Mouse (Mus musculus): ENCODE data around the gene Rab11a.
"Not testable (repeated sequence)": the region's sequence is repeated elsewhere in the genome, so short reads cannot be mapped to it uniquely, and the experiment has no call there.

The Rab11a gene

DNA sequence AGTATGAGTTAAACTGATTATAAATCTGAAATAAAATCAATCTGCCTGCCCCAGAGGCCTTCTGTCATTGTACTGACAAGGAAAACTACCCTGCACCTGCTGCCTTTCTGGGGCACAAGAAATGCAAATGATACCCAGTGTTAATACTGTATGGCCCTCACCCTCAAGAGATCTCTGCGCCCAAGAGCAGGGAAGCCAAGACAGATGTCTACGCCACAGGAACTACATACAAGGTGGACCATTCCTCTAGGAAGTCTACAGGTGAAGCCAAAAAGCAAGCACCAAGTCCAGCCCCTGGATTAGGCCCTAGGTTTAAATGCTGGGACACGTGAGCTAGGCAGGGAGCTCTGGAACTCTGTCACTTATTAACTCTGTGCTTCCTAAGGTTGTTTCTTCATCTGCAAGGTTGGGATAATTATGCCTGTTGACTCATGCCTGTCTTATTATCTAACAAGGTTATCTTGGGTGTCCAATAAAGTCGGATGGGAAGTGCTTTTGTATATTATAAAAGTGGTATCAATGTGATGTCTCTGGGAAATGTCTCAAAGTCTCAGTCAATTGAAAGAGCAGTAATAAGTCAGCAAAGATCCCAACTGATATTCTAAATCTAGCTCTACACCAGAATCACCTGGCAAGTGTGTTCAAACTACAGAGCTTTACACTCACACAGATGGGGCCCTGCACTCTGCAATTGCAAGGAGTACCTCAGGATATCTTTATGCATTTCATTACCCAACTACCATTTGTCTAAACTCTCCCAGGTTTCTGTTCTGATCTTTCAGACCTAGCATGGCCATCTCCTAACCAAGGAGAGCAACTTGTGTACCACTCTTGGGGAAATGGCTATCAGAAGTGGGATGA is 36.9 kb downstream of the Rab11a start:
- in situ Hi-C loops (cut with MboI; ENCODE audit: low pct_unique_long_range_greater_than_20kb in 1 of 2, low sequenced_read_pairs in 2 of 2, unreplicated experiment in 1 of 2), result no loop called here

DNA sequence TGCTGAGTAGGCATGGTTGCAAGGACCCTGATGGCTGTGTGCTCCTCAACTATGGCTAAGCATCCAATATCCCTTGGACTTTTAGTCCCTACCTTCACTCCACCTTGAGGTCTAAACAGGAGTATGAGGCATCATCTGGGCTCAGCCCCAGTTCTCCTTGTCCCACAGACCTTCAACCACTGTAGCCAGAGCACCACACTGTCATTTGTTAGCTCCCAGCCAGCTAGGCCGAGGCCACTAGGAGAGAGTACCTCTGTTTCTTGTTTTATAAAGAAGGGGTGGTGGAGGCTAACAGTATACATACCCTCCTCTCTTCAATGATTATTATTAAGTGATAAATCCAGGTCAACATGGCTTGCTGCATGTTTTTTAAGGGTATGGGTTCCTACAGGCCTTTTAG is 39.0 kb downstream of the Rab11a start:
- in situ Hi-C loops (cut with MboI; ENCODE audit: low pct_unique_long_range_greater_than_20kb in 1 of 2, low sequenced_read_pairs in 2 of 2, unreplicated experiment in 1 of 2), result no loop called here

DNA sequence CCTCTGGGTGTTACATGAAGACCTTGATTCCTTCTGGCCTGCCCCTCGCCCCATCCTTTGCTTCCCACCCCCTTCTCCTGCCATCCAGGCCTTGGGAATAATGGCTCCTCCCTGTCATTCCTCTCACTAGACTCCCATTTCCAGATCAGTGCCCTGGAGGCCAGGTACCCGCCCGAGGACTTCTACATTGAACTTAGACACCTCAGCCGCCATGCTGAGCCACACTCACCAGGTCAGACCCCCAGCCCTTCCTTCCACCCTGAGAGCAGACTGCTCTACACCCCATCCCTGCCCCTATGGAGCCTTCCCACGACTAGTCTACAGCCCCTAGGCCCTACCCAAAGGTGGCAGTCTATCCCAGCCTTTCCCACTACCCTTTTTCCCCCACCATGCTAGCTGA is 39.9 kb downstream of the Rab11a start:
- in situ Hi-C loops (cut with MboI; ENCODE audit: low pct_unique_long_range_greater_than_20kb in 1 of 2, low sequenced_read_pairs in 2 of 2, unreplicated experiment in 1 of 2), result no loop called here

DNA sequence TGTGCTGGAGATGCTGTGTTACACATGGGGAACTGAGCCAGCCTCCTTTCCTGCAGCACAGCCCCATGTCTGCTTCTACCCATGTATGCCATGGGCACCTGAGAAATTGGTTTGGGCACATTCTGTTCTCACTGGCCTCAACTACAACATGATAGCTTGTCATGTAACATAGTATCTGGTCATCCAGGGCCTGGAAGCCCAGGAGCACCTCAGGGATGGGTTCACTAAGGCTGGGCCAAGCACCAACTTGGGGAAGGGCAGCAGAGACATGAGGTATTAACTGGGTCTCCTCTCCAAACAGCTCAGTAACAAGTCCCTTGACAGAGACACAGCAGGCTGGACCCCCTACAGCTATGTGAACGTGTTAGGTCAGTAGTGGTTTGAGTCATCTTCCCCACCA is 40.6 kb downstream of the Rab11a start:
- in situ Hi-C loops (cut with MboI; ENCODE audit: low pct_unique_long_range_greater_than_20kb in 1 of 2, low sequenced_read_pairs in 2 of 2, unreplicated experiment in 1 of 2), result no loop called here

DNA sequence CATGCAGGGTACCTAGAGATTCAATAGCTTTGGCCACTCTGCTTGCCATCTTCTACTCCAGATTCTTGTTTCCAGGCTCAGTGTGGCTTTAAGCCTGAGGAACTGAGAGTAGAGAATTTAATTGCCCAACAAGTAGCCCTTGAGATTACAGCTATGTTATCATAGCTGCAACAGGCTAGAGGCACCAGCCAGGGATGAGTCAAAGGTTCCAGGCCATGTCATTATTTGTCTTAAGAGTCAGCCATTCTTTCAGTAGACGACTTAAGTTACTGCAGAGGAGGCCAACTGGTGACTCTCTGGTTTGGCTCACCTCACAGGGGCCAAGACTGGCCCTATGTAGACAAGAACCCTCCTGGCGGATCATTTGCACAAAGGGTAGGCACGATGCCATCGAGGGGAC is 41.2 kb downstream of the Rab11a start:
- in situ Hi-C loops (cut with MboI; ENCODE audit: low pct_unique_long_range_greater_than_20kb in 1 of 2, low sequenced_read_pairs in 2 of 2, unreplicated experiment in 1 of 2), result no loop called here

DNA sequence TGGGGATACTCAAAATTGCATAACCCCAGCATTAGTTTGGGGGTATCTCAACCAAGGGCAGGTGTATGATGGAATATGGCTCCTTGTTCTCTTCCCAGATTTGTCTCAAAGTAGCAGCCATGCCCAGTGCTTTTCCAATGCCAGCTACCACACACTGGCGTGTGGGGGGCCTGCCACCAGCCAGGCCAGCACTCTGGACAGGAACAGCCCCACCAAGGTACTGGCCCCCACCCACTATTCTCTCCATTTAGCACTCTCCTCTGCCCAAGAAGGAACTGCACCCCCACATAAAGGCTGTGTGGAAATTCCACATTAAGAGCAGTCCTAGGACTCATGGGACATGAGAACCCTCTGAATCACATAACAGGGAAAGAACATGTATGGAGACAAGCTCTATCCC is 42.3 kb downstream of the Rab11a start:
- in situ Hi-C loops (cut with MboI; ENCODE audit: low pct_unique_long_range_greater_than_20kb in 1 of 2, low sequenced_read_pairs in 2 of 2, unreplicated experiment in 1 of 2), result no loop called here

DNA sequence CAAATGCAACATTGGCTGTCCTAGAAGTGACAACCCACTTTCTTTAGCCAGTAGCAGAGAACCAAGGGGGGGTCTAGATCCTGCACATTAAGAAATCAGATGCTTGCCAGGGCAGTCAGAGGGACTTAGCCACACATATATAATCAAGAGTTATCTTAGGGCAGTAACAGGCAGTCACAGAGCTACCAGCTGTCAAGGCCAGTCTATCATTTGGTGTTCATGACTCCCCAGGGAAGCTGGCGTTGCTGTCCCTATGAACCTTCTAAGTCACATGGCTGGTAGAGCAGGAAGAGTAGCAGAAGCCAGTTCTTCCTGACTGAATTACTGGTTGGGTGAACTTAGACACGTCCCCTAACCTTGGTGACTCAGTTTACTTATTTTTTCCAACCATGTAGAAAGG is 44.5 kb downstream of the Rab11a start:
- in situ Hi-C loops (cut with MboI; ENCODE audit: low pct_unique_long_range_greater_than_20kb in 1 of 2, low sequenced_read_pairs in 2 of 2, unreplicated experiment in 1 of 2), result no loop called here

DNA sequence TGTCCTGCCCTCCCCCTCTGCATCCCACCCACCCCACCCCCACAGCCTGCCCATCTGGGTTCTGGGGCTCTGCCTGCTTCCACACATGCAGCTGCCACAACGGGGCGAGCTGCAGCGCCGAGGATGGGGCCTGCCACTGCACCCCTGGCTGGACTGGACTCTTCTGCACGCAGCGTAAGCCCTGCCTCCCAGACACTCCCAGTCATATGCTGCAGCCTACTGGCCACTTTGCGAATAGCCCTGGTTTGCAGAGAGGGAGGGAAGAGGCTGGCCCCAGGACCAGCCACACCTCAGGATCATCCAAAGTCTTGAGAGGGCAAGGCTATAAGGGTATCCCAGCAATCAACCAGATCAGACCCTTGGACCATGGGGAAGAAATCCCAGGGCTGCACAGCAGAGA is 46.4 kb downstream of the Rab11a start:
- in situ Hi-C loops (cut with MboI; ENCODE audit: low pct_unique_long_range_greater_than_20kb in 1 of 2, low sequenced_read_pairs in 2 of 2, unreplicated experiment in 1 of 2), result no loop called here

DNA sequence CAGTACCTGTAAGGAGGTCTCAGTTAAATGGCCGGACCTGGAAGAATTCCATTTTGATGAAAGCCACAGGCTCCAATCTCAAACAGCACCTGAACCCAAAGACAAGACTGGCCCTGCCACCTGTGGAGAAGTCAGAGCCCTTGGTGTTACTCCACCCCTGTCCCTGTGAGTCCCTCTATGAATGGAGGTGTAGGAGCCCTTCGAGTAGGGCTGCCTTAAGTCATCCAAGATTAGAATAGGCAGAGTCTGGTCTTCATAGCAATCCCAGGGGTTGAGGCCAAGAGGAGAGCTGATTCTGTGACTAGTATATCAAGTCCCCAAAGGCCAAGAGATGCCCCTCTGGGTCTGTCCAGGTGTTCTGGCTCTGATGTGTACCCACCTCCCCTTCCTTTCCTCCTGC is 46.8 kb downstream of the Rab11a start:
- in situ Hi-C loops (cut with MboI; ENCODE audit: low pct_unique_long_range_greater_than_20kb in 1 of 2, low sequenced_read_pairs in 2 of 2, unreplicated experiment in 1 of 2), result no loop called here

DNA sequence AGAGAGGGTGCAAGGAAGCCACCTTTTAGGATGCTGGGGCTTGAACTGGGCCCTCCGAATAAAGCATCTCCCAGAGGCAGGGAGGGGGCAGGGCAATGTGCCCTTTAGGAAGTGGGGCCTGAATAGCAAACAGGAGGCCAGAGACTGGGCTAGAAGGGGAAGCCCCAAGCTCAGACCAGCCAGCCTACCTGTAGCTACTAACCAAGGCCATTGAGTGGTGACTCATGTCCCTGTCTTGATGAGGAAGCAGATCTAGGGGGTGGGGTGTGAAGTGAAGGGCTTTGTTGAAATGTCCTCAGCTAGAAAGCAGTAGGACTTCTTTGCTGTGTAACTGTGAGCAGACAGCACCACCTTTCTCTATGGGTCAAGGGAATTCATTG is 49.6 kb downstream of the Rab11a start:
- in situ Hi-C loops (cut with MboI; ENCODE audit: low pct_unique_long_range_greater_than_20kb in 1 of 2, low sequenced_read_pairs in 2 of 2, unreplicated experiment in 1 of 2), result no loop called here

DNA sequence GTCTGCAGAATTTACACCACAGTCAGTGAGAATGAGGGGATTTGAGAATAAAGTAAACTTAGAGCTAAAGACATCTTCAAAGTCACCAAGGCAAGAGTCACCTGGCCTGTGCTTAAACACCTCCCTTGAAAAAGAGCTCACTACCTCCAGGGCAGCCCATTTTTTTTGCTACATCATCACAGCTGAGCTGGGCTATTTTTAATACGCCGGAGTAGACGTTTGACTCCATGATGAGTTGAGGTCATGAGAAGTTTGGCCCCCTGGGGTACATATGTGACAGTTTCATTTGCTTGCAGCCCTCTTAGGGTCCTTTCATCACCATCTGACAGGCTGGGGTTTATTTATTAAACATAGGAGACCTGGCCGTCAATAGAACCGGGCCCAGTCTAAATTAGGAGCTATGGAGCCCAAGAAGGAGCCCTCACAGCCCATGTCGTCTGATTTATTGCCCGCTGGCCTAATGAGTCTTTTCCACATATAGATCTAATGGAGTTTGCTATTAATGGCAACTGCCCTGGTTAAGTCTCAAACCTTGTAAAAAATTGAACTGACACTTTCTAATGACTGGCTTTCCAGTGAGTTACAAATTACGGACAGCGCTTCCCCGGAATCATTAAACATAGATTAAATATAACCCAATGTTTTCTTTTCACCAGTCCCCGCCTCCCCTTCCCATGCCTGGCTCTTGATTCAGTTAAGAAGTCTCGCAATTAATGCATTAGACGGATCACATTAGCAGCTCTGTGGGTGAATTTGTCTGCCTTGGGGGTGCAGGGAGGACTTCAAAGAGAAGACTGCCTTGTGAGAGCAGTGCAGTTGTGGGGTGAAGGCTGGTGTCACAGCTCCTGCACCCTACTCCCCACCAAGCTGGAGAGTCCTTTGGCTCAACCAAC is 50.2 kb downstream of the Rab11a start:
- in situ Hi-C loops (cut with MboI; ENCODE audit: low pct_unique_long_range_greater_than_20kb in 1 of 2, low sequenced_read_pairs in 2 of 2, unreplicated experiment in 1 of 2), result no loop called here

DNA sequence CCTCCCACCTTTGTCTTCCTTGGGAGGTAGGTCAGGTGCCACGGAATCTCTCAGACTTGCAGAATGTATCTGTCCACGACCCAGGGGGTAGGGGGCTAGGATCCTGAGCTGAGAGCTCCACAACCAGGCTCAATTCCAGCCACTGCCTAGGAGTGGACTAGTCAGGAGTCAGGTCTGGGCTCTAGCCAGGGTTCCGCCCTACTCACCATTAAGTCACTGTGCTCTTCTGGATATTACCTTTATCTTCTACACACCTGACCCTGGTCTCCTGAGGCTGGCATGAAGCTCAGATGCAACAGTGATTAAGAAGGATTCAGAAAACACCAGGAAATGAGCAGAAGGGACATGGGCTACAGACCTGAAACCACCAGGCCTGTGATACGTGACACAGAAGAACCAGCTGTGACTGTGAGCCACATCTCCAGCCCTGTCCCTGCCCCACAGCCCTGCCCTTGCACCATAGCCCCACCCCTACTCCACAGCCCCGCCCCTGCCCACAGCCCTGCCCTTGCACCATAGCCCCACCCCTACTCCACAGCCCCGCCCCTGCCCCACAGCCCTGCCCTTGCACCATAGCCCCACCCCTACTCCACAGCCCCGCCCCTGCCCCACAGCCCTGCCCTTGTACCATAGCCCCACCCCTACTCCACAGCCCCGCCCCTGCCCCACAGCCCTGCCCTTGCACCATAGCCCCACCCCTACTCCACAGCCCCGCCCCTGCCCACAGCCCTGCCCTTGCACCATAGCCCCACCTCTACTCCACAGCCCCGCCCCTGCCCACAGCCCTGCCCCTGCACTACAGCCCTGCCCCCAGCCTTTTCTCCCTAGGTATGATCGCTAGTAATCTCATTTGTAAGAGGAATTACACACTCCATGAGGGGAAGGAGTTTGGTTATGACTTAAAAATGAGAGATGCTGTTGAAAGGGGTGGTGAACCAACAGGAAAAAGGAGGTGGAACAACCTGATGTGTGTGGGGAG is 65.9 kb downstream of the Rab11a start:
- in situ Hi-C loops (cut with MboI; ENCODE audit: low pct_unique_long_range_greater_than_20kb in 1 of 2, low sequenced_read_pairs in 2 of 2, unreplicated experiment in 1 of 2), result not testable (repeated sequence)

DNA sequence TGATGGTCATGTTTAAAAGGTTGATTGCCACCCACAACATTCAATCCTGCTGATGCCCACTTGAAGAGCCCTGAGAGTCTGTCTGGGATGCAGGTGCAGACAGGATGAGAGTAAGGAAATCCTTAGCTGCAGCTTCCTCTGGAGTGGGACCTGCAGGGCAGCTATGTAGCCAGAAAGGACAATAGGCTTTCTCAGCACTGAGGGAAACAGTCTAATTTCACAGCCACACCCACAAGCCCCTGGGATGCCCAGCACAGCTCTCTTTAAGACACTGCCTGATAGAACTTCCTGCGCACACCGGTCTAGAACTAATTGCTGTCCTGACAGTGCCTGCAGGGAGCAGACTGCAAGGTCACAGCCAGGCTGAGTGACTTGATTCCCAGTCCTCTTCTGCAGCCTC is 69.6 kb downstream of the Rab11a start:
- in situ Hi-C loops (cut with MboI; ENCODE audit: low pct_unique_long_range_greater_than_20kb in 1 of 2, low sequenced_read_pairs in 2 of 2, unreplicated experiment in 1 of 2), result no loop called here

DNA sequence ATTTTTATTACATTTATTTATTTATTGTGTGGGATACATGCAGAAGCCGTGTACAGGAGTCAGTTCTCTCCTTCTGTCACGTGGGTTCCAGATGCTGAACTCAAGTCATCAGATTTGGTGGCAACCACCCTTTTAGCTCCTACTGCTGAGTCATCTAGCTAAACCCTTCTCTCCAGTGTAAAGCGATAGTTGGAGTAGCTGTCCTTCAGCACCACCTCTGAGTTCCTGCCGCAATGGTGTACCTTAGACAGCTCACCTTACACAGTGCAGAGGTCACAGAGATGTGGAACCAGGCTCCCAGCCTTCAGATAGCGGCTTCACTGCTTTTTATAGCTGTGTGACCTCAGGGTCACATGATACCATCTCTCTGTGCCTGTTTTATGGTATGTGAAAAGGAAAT is 70.0 kb downstream of the Rab11a start:
- in situ Hi-C loops (cut with MboI; ENCODE audit: low pct_unique_long_range_greater_than_20kb in 1 of 2, low sequenced_read_pairs in 2 of 2, unreplicated experiment in 1 of 2), result no loop called here

DNA sequence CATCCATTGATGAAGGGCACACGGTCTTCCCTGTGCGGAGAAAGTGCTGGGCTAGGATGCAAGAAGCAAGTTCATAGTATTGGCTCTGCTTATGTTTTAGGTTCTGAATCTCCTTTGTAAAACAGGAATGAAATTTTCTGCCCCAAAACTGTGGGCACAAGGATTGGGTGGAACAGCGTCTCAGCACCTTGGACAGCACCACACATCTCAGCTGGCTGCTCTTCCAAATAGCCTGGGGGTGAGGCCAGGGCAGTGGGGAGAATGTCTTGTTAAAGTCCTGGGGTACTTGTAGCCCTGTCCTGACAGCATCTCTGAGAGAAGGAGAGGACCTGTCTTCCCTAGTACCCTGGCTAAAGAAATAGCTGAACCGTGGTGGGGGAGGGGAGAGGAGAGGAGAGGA is 71.0 kb downstream of the Rab11a start:
- in situ Hi-C loops (cut with MboI; ENCODE audit: low pct_unique_long_range_greater_than_20kb in 1 of 2, low sequenced_read_pairs in 2 of 2, unreplicated experiment in 1 of 2), result no loop called here

Data from mouse embryonic stem cell (cell line).